Mouse (Mus musculus) T-helper 17 cell (primary cell): ENCODE measurements around the gene Crtc1.

Experiments used
- in situ Hi-C, 2 experiments: fragments of 300-600 bp; cut with MboI, MseI; formaldehyde crosslinking; loops; 1 replicate in 1 of 2; 2 replicates in 1 of 2; pipeline ENCODE4 v1.15.1; 2025; ENCODE audit warnings: high pct_unique_total_duplicates in 2 of 2

Gene Crtc1

DNA sequence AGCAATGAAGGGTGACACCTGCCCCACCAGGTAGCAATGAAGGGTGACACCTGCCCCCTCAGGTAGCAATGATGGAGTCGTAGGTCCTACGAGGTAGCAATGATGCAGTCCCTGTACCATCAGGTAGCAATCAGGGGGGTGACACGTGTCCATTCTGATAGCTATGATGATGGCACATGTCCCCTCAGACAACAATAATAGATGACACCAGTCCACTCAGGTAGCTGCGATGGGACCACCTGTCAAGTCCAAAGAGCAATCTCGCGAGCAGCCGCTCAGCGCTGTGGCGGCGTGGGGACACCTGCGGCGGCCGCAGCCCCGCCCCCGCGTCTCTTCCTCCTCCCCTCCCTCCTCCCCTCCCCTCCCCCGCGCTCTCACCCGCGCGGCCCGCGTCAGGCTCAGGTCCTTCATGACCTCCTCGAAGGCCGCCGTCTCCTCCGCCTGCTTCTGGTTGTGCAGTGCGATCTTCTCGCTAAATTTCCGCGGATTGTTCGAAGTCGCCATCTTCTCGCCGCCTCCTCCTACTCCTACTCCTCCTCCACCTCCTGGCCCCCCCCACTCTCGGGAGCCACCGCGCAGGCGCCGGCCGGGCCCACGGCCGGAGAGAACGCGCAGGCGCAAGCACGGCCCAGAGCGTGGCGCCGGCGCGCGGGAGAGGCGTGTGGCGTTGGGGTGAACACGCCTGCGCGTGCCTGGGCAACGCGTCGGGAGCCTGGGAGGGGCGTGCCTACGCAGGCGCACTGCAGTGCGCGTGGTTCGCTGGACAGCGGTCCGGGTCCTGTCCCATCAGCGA lies at the start of gene Crtc1:
Gene Crtc1 (minus strand): TSS at position 525 of the 793 bp plus-strand sequence.
- in situ Hi-C loops = no loop called here

DNA sequence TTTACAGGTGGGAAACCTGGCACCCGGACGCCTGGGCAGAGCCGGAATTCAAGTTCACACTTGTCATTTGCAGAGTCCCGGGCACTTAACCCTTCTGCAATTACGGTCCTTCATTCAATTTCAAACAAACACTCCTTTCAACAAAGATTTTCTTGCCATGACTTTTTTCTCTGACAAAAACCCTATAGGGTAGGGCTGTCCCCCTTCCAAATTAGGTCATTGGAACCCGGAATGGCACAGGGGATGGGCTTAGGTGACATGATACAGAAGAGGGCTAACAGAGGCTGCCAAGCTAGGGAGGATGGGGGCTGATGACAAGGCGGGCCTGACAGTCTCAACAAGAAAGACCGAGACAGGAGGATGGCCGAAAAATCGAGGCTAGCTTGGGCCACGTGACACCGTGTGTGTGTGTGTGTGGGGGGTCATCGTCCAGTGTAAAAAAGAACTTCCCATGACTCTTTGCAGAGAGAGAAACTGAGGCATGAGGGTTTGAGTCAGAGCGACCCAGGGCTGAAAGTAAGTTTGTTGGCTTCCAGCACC lies 49.6 kb upstream of the Crtc1 start:
- in situ Hi-C loops = loop anchor here in 1 of 2 experiments (5.0 kb wide), 1 partner anchor 42 kb away; no protein-coding TSS in a partner anchor

GRCm38 (mm10) chr8:70487993-70488796 lies 48.8 kb upstream of the Crtc1 start:
- in situ Hi-C loops = loop anchor here in 1 of 2 experiments (5.0 kb wide), 1 partner anchor 41 kb away; no protein-coding TSS in a partner anchor

- in situ Hi-C loops = loop anchor here in 1 of 2 experiments (5.0 kb wide), 1 partner anchor 40 kb away; no protein-coding TSS in a partner anchor
Observed at GRCm38 (mm10) chr8:70486941-70487520, 47.7 kb upstream of the Crtc1 start, which contains the start of gene Tmem59l. Tmem59l (minus strand) TSS chr8:70487358.

- in situ Hi-C loops = loop anchor here in 1 of 2 experiments (5.0 kb wide), 1 partner anchor 39 kb away; no protein-coding TSS in a partner anchor
Observed at GRCm38 (mm10) chr8:70486191-70486681, 46.9 kb upstream of the Crtc1 start.

- in situ Hi-C loops = no loop called here
Observed at GRCm38 (mm10) chr8:70482943-70483342, 43.6 kb upstream of the Crtc1 start.

DNA sequence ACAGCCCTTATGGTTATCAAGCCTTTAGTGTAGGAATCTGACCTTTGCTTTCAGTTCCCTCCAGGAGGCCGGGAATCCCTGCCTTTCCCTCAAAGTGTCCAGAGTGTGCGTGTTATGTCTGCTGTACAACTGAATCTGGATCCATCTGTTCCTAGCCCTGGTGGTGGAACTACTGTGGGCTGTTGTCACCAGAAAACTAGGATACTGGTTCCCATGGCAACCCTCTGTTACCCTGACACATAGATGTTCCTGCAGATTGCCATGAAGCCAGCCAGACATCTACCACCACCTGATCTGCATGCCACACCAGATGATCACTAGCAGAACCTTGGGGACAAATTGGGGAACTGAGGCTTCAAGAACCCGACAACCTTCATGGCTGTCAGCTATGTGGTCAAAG lies 42.5 kb upstream of the Crtc1 start:
- in situ Hi-C loops = no loop called here

DNA sequence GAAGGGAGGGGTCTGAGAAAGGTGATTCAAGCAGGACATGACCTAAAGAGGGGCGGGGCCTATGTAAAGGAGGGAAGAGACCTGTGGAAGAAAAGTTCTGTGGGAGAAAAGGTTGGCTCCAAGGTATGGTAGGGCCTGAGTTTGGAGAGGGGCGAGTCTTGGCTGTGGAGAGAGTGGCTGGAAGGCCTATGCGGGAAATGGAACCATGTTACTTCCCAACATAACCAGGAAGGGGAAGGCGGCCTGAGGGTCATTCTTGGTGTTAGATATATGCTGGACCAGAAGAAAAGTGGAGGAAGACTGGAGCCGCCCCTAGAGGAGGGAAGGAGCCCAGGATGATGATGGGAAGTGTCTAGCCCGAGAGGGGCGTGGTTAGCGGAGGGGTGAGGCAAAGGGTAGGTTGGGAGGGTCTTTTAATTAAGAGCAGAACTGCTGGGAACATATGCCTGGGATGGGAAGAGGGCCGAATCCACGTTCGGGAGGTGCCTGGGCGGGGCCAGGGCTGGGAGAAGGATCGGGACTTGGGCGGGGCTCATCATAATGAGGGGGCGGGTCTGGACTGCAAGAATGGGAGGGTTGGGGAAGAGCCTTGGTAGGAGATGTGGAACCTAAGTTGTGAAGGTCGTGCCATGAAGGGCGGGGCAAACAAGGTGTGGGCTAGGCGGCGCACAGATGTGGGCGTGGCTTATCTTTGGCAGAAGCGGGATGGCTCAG lies 38.0 kb upstream of the Crtc1 start:
- in situ Hi-C loops = no loop called here

DNA sequence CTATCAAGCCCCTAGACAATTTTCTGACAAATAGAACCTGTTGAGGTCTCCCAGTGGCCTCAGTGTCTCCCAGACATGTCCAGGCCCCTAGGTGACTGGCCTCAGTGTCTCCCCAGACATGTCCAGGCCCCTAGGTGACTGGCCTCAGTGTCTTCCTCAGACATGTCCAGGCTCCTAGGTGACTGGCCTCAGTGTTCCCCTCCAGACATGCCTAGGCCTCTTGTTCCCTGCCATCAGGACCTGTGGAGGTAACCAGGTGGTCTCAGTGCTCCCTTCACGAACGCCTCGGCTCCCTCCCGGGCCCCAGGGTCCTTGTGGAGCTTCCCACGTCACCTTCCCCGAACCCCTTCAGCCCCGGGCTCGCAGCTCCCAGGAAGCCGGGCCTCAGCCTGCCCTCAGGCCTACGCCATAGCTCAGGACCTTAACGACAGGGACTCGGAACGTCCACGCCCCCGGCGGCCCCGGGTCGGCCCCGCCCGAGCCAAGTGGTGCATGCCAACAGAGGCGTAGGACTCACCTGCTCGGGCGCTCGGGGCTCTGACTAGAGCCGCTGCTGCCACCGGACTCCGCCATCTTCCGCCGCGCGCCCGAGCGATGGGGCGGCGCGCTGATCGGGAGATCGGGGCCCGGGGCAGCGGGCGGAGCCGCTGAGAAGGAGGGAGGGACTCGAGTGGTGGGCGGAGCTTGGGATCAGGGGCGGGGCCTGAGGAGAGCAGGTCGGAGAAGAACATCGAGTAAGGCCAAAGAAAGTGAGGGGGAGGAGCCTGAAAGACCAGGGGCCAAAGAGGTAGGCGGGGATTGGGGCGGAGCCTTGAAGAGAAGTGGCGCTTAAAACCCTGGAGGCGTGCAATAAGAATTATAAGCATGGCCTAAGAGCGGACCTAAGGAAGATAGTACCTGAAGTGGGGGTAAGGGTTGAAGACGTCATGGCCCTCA lies 37.2 kb upstream of the Crtc1 start, which contains the start of gene Klhl26:
Gene Klhl26 (minus strand): TSS at position 636 of the 936 bp plus-strand sequence.
- in situ Hi-C loops = no loop called here

DNA sequence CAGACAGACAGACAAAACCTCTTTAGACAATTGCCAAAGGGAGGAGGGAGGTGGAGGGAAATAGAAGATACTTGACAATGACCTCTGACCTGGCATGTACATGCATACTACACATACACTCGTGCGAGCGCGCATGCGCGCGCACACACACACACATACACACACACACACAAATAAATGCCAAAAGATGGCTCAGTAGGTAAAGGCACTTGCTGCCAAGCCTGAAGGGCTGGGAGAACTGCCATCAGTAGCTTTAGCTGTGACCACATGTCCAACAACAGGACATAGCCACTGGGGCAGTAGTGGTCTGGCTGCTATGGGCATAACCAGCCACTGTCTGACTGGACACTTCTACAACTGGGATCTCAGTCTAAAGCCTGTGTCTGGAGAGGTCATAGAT lies 32.5 kb upstream of the Crtc1 start:
- in situ Hi-C loops = no loop called here

- in situ Hi-C loops = no loop called here
Observed at GRCm38 (mm10) chr8:70469938-70470337, 30.6 kb upstream of the Crtc1 start.

DNA sequence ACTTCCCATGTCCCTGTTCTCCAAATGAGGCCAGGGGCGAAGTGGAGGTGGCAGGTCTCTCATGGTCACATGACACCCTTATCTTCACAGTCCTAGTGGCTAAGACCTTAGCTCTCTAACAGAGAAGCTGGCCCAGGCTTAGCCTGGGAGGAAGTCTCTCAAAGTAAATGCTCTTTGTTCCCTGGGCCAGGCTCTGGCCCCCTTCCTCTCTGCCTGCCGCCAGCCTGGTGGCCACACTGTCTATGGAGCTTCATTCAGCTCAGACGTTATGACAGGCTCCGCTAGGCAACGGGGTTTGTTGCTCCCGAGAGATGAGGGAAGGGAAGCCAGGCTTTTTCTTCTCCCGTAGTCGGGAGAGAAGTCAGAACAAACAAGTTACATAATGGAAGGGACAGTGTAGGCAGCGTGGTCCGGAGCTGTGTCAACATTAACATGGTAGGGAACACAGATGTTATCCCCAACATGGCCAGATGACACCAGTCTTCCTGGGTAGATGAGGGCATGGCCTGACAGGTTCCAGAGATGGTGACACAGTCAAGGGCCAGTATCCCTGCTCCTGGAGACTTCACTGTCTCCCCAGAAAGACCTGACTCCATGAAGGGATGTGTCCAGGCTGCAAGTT lies 30.0 kb upstream of the Crtc1 start:
- in situ Hi-C loops = no loop called here

DNA sequence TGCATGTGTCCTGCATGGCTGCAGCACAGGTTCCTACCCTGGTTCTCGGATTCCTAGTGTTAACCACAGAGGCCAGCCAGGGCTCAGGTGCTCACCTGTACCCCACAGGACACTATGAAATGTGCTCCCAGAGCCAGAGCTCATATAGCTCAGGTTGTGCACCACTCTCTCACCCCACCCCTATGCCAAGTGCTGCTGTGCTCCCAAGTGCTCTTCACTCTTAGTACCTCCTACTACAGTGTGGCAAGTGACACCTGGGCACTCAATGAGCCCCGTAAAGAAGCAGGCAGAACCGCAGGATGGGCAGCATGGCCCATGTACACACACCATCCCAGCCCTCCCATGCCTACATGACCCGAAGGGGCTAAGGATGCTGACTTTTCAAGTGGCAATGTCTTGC lies 29.4 kb upstream of the Crtc1 start:
- in situ Hi-C loops = no loop called here

DNA sequence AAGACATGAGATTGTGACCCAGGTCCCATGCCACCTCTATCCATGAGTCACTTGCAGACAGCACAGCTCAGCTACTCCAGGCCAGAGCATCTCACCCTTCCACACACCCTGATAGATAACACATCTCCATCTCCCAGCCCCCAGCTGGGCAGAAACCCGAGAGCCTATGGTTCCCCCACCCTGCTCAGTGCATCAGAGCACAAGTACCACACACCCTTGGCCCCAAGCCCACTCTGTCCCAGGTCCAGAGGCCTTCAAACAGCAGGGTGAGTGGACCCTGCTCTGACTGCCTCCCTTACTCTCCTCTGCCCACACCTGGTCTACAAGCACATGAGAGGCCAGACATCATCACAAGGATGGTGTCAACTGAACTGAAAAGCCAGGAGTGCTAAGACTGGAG lies 28.5 kb upstream of the Crtc1 start:
- in situ Hi-C loops = no loop called here

- in situ Hi-C loops = no loop called here
Observed at GRCm38 (mm10) chr8:70467229-70467725, 27.9 kb upstream of the Crtc1 start.

- in situ Hi-C loops = no loop called here
Observed at GRCm38 (mm10) chr8:70466771-70467170, 27.4 kb upstream of the Crtc1 start.

DNA sequence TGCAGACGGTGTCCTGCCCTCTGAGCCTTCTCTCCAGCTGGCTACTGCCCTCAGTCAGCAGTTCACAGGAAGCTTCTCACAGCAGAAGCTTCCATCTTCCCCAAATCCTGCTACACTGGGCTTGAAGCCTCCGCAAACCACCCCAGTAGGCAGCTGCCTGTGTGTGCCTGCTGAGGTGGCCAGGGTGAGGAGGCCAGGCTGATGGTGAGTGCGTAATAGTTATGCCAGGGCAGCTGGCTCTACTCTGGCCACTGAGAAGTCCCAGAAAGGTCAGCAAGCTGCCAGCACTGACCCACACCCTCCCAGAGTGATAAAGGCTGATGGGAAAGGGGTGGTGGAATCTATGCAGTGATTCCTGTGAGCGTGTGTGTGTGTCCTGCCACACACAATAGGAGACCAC lies 26.9 kb upstream of the Crtc1 start:
- in situ Hi-C loops = no loop called here

DNA sequence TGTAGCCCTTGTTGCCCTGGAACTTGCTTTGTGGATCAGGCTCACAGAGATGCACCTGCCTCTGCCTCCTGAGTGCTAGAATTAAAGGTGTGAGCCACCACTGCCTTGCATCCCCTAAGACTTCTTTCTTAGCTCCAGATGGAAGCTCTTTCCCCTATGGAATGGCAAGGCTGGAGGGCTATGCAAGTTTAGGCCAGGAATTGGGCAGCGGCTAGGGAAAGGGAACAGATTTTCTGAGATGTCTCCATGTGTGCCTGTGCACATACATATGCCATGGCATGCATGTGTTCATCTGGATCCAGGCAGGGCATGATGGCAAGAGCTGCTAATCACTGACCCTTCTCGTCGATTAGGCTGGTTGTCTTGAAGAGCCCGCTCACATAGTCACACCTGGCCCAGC lies 26.3 kb upstream of the Crtc1 start:
- in situ Hi-C loops = no loop called here

- in situ Hi-C loops = no loop called here
Observed at GRCm38 (mm10) chr8:70464162-70464561, 24.8 kb upstream of the Crtc1 start.
